Mouse (Mus musculus): Measurements from ENCODE around the gene Cdyl2.

- TF ChIP-seq CTCF (IDR thresholded peaks at IDR 0.05; ENCODE audit: low read depth, low read length): no peak
- no peak for TF ChIP-seq POLR2AphosphoS5 (IDR thresholded peaks at IDR 0.05; ENCODE audit: insufficient replicate concordance, low read depth, low read length)
- TF ChIP-seq GATA1 (IDR thresholded peaks at IDR 0.05; ENCODE audit: borderline replicate concordance, low read length): no peak
- TF ChIP-seq TAL1 (conservative IDR thresholded peaks at IDR 0.05; ENCODE audit: low read depth, low read length): no peak
- no peak for TF ChIP-seq GATA2 (IDR thresholded peaks at IDR 0.05; ENCODE audit: borderline replicate concordance, low read depth, low read length)
Measured at GRCm38 (mm10) chr8:116770756-116771155, 38.0 kb upstream of the Cdyl2 start.
